Mouse (Mus musculus) retina, adult 2 months (tissue): Measurements from ENCODE around the gene Zbtb11.
"Not testable (repeated sequence)": the region's sequence is repeated elsewhere in the genome, so short reads cannot be mapped to it uniquely, and the experiment has no call there.

Experiments
- DNase-seq: peaks from one replicate; pipeline ENCODE4 v3.0.0-alpha.2; 2012; ENCODE audit warnings: low read depth, low spot score

The Zbtb11 gene

DNA sequence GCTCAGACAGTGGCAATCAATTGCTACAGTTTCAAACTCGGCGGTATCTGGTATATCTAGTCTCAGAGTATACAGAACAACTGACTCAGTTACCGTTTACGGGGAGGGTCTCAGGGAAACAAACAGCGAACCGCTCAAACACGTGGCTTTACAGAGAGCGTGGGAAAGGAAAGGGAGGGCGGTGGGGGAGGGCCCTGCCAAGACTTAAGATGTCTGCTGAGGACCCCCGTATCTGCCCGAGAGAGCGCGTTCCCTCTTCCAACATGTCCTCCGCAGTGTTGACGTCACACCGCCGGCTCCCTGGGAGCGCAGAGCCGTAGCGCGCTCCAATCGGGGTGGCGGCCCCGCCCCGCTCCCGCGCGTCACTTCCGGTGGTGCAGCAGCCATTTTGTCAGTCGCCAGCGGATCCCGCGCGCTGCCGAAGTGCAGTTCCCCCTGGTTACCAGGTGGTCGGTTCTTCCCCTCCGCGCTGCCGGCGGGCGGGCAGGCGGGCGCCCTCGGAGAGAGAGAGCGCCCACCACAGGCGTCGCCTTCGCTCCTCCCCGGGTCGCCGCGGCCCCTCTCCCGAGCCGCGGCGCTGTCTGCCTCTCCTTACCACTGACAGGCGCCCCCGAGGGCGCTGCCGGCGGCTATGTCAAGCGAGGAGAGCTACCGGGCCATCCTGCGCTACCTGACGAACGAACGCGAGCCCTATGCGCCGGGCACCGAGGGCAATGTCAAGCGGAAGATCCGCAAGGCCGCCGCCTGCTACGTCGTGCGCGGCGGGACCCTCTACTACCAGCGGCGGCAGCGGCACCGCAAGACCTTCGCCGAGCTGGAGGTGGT, at the start of gene Zbtb11:
Gene Zbtb11, plus strand, starts transcription at position 453 of the 825 bp plus-strand sequence.
- peak; percentile 97 for DNase-seq

GRCm38 (mm10) chr16:55924010-55924409, 49.7 kb upstream of the Zbtb11 start:
- DNase-seq, result no peak

GRCm38 (mm10) chr16:55933681-55934343, 39.9 kb upstream of the Zbtb11 start:
- DNase-seq, result no peak

DNA sequence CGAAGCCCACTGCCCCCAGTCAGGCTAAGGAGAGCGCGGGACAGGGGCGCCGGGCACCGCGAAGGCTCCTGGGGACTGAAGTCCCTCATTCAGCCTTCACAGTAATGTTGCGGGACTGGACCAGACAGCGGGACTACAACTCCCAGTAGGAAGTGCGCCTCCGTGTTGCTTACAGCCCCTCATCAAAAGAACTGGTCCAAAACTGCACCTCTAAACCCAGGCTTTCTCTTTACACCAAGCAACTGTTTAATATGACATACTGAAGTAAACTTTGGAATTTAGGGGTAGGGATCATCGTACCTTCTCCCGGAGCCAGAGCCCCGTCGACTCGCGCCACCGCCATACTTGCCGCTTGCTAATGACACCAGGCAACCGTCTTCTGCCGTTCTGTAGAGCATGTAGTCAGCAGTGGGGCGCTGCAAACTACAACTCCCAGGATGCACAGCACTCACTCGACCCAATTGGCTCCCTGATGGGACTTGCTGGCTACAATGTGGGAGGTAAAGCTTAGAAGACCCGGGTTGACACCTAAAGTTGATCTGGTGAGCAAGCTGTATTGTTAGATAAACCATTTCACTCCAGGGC, 39.1 kb upstream of the Zbtb11 start, which contains the start of gene Cep97:
Gene Cep97, minus strand, starts transcription at position 403 of the 585 bp plus-strand sequence.
- DNase-seq, result peak; percentile 76

DNA sequence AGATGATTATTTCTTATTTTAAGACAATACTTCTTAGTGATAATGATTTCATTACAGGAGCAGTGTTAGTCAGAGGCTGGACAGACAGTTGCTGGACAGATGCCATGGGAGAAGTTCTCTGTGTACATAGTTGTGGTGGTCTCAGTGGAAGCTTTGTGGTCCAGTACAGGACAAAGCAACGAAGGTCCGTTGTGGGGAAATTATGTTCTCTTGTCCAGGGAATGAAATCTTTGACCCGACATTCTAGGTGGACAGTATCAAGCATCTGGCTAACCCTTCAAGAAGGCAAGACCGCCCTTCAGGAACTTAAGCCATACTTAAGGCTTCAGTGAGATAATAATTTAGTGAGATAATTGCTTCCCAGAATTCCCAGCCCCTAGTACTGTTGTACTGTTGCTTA, 34.9 kb upstream of the Zbtb11 start:
- no peak for DNase-seq

DNA sequence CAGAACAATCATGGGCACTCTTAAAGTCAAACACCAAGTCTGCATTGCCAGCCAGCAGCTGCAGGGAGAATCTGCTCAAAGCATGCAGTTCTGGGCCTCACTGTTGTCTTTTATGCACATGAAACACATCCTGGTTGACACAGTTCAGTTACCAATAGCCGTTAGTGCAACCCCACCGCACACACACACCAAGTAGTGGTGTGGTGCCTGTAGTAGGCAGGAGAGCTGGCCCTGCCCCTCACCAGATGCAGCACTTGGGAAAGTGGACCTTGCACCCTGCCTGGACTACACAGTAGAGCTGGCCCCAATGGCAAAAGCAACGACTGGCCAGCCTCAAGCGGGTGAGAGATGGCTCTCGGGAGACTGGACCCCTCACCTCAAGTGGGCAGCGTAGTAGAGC, 34.0 kb upstream of the Zbtb11 start:
- no peak for DNase-seq

- DNase-seq, result no peak
Measured at GRCm38 (mm10) chr16:55940781-55941180, 32.9 kb upstream of the Zbtb11 start.

- DNase-seq, result no peak
Measured at GRCm38 (mm10) chr16:55947266-55947665, 26.4 kb upstream of the Zbtb11 start.

DNA sequence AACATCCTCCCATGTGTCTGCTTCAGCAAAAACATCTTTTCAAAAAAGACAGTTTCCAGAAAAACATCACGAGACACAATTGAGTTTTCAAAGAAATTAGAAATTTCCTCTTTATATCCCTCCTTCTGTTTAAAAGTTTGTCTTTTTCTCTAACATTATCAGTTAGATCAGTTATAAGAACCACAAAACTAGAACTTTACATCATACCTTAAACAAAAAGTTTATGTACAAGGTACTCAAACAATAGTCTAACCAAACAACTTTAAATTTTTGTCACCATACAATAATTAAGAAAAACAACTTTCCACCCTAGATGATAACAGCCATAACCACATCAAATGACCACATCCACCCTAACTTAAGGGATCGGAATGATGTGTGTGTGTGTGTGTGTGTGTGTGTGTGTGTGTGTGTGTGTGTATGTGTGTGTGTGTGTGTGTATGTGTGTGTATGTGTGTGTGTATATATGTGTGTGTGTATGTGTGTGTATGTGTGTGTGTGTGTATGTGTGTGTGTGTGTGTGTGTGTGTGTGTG, 25.7 kb upstream of the Zbtb11 start:
- not testable (repeated sequence) for DNase-seq

- no peak for DNase-seq
Measured at GRCm38 (mm10) chr16:55948963-55949362, 24.7 kb upstream of the Zbtb11 start.

DNA sequence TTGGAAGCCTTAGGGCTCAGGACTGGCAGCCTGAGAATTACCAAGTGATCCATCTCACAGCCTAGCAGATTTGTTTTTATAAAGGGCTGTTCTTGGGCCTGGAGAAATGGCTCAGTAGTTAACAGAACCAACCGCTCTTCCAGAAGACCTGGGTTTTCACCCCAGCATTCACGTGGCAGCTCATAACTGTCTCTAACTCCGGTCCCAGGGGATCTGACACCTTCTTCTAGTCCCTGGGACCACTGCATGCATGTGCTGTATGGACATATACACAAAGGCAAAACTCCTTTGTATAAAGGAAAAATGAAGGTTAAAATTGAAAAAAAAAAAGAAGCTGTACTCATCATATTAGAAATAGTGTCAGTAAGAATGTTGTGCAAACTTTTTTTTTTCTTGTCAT, 23.2 kb upstream of the Zbtb11 start:
- no peak for DNase-seq

DNA sequence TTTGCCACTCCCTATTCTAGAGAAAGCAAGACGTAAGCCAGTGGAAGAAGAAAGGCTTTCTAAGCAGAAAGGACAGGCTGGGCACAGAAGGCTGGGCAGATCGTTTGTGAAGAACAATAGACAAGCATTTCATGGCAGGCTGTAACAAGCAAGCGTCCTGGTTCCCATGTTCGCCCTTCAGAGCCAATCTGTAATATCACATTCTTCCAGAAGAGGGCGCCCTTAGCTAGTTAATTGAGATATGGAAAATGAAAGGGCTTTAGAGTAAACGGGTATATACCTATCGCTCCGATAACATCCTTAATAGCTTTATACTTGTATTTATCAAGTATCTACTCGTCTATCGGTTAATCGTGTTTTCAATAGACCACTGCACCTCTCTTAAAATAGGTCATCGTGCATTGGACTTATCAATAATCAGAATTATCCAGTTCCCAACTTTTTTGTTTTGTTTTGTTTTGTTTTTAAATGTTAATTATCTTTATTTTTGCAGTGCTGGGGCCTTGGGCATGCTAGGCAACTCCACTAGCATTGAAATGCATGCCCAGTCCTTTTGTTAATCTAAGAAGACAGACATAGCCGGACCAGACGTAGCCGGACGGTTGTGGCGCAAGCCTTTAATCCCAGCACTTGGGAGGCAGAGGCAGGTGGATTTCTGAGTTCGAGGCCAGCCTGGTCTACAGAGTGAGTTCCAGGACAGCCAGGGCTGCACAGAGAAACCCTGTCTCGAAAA, 22.6 kb upstream of the Zbtb11 start:
- DNase-seq, result peak; percentile 60

GRCm38 (mm10) chr16:55951679-55952327, 21.9 kb upstream of the Zbtb11 start:
- no peak for DNase-seq

GRCm38 (mm10) chr16:55952771-55953170, 20.9 kb upstream of the Zbtb11 start:
- no peak for DNase-seq

- DNase-seq, result not testable (repeated sequence)
Measured at GRCm38 (mm10) chr16:55954196-55954595, 19.5 kb upstream of the Zbtb11 start.

GRCm38 (mm10) chr16:55963068-55963467, 10.6 kb upstream of the Zbtb11 start:
- not testable (repeated sequence) for DNase-seq

DNA sequence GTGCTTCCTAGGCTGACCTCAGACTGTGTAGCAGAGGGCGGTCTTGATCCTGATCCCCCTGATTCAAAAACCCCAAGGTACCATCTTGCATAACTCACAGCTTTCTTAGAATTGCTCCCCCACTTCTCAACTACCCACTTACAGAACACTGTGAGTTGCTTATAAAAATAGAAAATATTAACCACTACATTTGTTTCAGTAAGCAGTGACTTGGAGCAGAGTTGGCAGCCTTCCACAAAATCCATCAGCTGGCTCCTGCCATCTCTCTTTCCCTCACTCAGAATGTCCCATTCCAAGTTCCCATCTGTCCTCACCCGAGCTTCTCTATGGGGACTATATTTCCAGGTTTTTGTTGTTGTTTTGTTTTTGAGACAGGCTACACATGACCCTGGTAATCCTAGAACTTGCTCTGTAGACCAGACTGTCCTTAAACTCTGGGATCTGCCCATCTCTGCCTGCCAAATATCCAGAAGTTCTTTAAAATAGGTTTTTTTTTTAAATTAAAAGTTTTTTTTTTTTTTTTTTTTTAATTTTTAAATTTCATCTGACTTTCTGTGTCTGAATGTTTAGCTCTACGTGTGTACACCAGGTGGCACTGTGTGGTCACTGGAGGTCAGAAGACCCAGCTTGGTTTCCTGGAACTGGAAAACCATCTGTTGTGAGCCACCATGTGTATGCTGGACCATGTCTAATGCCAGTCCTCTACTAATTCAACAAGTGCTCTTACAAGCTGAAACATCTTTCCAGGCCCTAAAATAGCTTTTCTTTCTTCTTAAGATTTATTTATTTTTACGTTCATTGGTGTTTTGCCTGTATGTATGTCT, 9.3 kb upstream of the Zbtb11 start:
- DNase-seq, result no peak

GRCm38 (mm10) chr16:55966212-55966871, 7.3 kb upstream of the Zbtb11 start, which contains the start of gene Rpl24:
Rpl24 (plus strand) TSS chr16:55966275.
- DNase-seq, result peak; percentile 95

GRCm38 (mm10) chr16:55967221-55967620, 6.5 kb upstream of the Zbtb11 start:
- DNase-seq, result no peak

- DNase-seq, result no peak
Measured at GRCm38 (mm10) chr16:55969147-55969546, 4.5 kb upstream of the Zbtb11 start.
